Mouse (Mus musculus) heart, postnatal 14 days (tissue): Measurements from ENCODE around the gene Dennd5a. TPM values are rescaled to one million over a fixed set of nuclear protein-coding genes. Genes with fewer than 3 reads are reported as not detected.

ENCODE experiments used
- DNase-seq, 2 experiments: peaks; one replicate each; pipeline ENCODE4 v3.0.0; 2021 to 2022
- intact Hi-C: fragments of 180-260 bp; cut with DNase I; formaldehyde crosslinking; loops from one replicate; pipeline ENCODE4 v1.15.1; 2025
- total RNA-seq, 2 experiments: library from RNA; stranded (reverse); gene quantifications; 2 replicates each; pipeline ENCODE4 v1.2.3; 2021

Dennd5a gene
- total RNA-seq, 2 experiments from 2014 or later, result 151 to 158 TPM

GRCm38 (mm10) chr7:109849750-109850434 is 110.4 kb downstream of the Dennd5a start:
- no peak for DNase-seq
- intact Hi-C loops, result no loop called here

- intact Hi-C loops, result no loop called here
- DNase-seq, result no peak
Observed at GRCm38 (mm10) chr7:109848867-109849733, 111.2 kb downstream of the Dennd5a start.

- no peak for DNase-seq
- intact Hi-C loops, result no loop called here
Observed at GRCm38 (mm10) chr7:109844100-109844499, 116.2 kb downstream of the Dennd5a start.

Other genes with a start within 250 kb of the Dennd5a start
- gene BC051019, start 236.6 kb downstream of the Dennd5a start, total RNA-seq, result under 1 TPM in 1 of 2 experiments, not detected in 1; 0.38 TPM
- gene Ascl3, start 228.7 kb downstream of the Dennd5a start, total RNA-seq, result not detected
- 10 to 100 TPM; 32.3 to 33.7 TPM for gene Tmem9b, start 207.6 kb downstream of the Dennd5a start, total RNA-seq
- gene Nrip3, start 178.4 kb downstream of the Dennd5a start, total RNA-seq, result under 1 TPM; 0.20 to 0.29 TPM
- gene Scube2, start 94.8 kb downstream of the Dennd5a start, total RNA-seq, result 10 to 100 TPM; 15.4 to 15.6 TPM
- gene Tmem41b, start 26.5 kb upstream of the Dennd5a start, total RNA-seq, result 10 to 100 TPM; 46.6 to 47.7 TPM
- 10 to 100 TPM; 85.3 to 98.7 TPM for gene Ipo7, start 57.8 kb upstream of the Dennd5a start, total RNA-seq
- 10 to 100 TPM in 1 of 2 experiments, 1 to 10 TPM in 1; 9.7 to 10.9 TPM for gene Zfp143, start 100.7 kb upstream of the Dennd5a start, total RNA-seq
- gene Wee1, start 161.6 kb upstream of the Dennd5a start, total RNA-seq, result 10 to 100 TPM; 15.5 to 17.9 TPM